Mouse (Mus musculus) liver, embryonic 13.5 days (tissue): ENCODE measurements around the gene Fam89a. TPM values are rescaled to one million over a fixed set of nuclear protein-coding genes. Genes with fewer than 3 reads are reported as not detected.

ENCODE experiments used
- ATAC-seq: fragments of 200-750 bp; cut with Nextera tagmentation; 2 replicates; pipeline ENCODE4 v1.8.0; 2017; ENCODE audit warnings: low read depth, mild to moderate bottlenecking, moderate number of reproducible peaks, moderate library complexity
- DNase-seq: peaks from one replicate; pipeline ENCODE4 v3.0.0; 2022
- H3K27ac ChIP-seq: fragments of 300-500 bp; sonication (generic); 2 replicates; pipeline ENCODE4 v1.5.1; 2015; ENCODE audit warnings: moderate library complexity, mild to moderate bottlenecking, inconsistent platforms
- H3K27me3 ChIP-seq: fragments of 300-500 bp; sonication (generic); 2 replicates; pipeline ENCODE4 v1.6.1; 2015; ENCODE audit warnings: mild to moderate bottlenecking, inconsistent platforms
- H3K36me3 ChIP-seq: fragments of 300-500 bp; sonication (generic); 2 replicates; pipeline ENCODE4 v1.6.1; 2015; ENCODE audit warnings: mild to moderate bottlenecking, inconsistent platforms
- H3K4me1 ChIP-seq: fragments of 300-500 bp; sonication (generic); replicated peaks from 2 replicates; pipeline ENCODE4 v1.6.1; 2015; ENCODE audit warnings: inconsistent platforms
- H3K4me2 ChIP-seq: fragments of 300-500 bp; sonication (generic); 2 replicates; pipeline ENCODE4 v1.6.1; 2015; ENCODE audit warnings: inconsistent platforms, mild to moderate bottlenecking, moderate library complexity
- H3K4me3 ChIP-seq: fragments of 300-500 bp; sonication (generic); replicated peaks from 2 replicates; pipeline ENCODE4 v1.5.1; 2015; ENCODE audit warnings: mild to moderate bottlenecking, inconsistent platforms
- H3K9ac ChIP-seq: fragments of 300-500 bp; sonication (generic); 2 replicates; pipeline ENCODE4 v1.6.1; 2015; ENCODE audit warnings: mild to moderate bottlenecking, inconsistent platforms
- H3K9me3 ChIP-seq: fragments of 300-500 bp; sonication (generic); replicated peaks from 2 replicates; pipeline ENCODE4 v1.6.1; 2016; ENCODE audit warnings: inconsistent platforms
- WGBS: fragments of 180-500 bp; shearing (Covaris S2); methylation state at CpG from one replicate; pipeline ENCODE4 v1.1.7; 2015; ENCODE audit not compliant: insufficient replicate concordance; 5-methylcytosine and 5-hydroxymethylcytosine counted together
- polyA plus RNA-seq: library from polyadenylated mRNA; unstranded; fragments of >200 nt; fragmentation: Nextera tagmentation; extraction: Ambion mirVana; gene quantifications from 2 replicates; pipeline ENCODE4 v1.2.1, GENCODE M21; 2015

The Fam89a gene
- polyA plus RNA-seq: 2.6 and 2.9 TPM in 2 replicates

DNA sequence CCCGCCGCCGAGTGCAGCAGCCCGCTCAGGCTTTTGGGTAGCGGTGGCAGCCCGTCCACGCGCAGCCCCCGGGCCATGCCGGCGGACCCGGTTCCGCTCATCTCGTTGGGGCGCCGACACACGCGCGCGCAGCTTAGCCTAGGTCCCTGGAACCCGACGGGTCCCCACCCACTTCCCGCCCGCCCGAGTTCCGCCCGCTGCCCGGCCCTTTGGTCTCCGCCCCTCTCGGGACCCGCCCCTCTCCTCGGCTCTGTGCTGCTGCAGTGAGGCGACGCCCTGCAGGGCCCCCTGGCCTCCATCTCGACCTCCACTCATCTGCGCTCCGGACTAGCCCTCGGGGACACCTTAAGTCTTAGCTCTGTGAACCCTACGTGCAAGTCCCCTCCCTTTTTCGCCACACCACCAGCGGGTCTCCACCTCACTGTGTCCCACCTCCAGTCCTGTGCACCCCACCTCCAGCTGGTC is at the start of gene Fam89a:
Fam89a (minus strand) TSS at position 124 of the 465 bp plus-strand sequence.
- peaks cover 66% of the 10 kb centered on the region for H3K27me3 ChIP-seq
- H3K36me3 ChIP-seq: no peaks in the 10 kb centered on the region
- H3K9ac ChIP-seq: peak within 1 kb of the TSS; percentile 49
- 1% methylated on average over 29 of the region's 41 CpGs for WGBS
- peak within 1 kb of the TSS; percentile 76 for H3K4me2 ChIP-seq
- ATAC-seq: peak; percentile 80
- no peak within 1 kb of the TSS for H3K27ac ChIP-seq
- peak; percentile 42 for DNase-seq
- no peaks in the 10 kb centered on the region for H3K9me3 ChIP-seq
- H3K4me1 ChIP-seq: peaks cover 50% of the 10 kb centered on the region
- H3K4me3 ChIP-seq: peak within 1 kb of the TSS; percentile 63

DNA sequence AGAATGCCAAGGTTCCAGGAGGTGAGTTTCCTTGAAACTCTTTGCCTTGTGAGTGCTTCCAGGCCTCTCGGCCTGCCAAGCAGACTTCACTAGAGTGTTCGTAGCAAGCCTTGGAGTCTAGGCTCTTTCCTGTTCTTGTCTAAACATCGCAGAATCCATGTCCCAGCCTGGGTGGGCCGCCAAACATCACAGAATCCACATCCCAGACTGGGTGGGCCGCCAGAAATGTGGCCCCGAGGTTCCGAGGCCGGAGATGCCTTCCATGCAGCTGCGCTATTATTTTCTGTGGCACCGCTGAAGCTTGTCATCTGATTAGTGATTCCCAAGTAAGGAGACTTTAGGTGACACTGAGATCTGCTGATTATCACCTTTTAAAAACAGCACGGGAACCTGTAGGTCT is 48.9 kb upstream of the Fam89a start:
- WGBS: 36% methylated on average over 11 of the region's 11 CpGs
- Histone ChIP-seq H3K9ac (no peak overlapping the region), H3K27me3 (peaks cover 34% of the 10 kb centered on the region), H3K4me3 (no peak overlapping the region), H3K36me3 (no peaks in the 10 kb centered on the region), H3K4me2 (no peak overlapping the region), H3K4me1 (no peaks in the 10 kb centered on the region), H3K27ac (no peak overlapping the region), H3K9me3 (no peaks in the 10 kb centered on the region)
- ATAC-seq (no peak), DNase-seq (no peak)

DNA sequence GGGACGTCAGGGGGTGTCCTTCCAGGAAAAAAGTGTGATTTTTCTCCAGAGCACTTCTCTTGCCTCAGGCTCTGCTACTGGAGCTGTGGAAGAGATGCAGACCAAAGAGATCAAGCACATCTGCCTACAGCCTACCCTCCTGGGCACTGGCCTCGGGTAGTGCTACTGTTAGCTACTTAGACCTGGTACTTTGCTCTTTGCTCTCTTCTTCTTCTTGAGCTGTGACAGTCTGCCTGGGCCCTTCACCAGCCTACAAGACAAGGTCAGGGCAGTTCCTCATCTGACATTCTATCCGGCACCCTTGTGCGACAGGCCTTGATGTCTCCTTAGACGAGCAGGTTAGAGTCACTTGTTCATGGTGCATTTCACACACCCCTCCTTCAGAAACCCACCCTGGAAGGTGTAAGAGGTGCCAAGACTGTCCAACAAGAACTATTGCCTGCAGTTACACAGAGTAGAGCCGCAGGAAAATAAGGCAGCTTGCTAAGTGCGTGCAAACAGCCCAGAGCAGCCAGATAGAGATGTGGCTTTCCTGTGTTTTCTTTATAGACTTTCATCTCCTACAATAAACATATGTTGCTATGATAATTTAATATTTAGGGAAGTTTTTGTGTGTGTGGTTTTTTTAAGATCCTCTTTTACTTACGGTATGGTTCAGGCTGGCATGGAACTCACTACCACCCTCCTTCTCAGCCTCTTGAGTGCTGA is 44.3 kb upstream of the Fam89a start:
- Histone ChIP-seq H3K36me3 (no peaks in the 10 kb centered on the region), H3K4me1 (peaks cover 28% of the 10 kb centered on the region), H3K27ac (no peak overlapping the region), H3K4me3 (no peak overlapping the region), H3K27me3 (peaks cover 79% of the 10 kb centered on the region), H3K4me2 (no peak overlapping the region), H3K9me3 (no peaks in the 10 kb centered on the region), H3K9ac (no peak overlapping the region)
- WGBS: 56% methylated on average over 8 of the region's 8 CpGs
- DNase-seq (no peak), ATAC-seq (no peak)

DNA sequence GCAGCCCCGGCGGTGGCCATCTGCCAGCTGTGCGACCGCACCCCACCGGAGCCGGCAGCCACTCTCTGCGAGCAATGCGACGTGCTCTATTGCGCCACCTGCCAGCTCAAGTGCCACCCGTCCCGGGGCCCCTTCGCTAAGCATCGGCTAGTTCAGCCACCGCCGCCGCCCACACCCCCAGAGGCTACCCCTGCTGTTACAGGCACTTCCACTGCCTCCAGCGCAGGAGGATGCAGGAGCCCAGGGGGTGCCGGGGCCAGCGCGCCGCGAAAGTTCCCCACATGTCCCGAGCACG is 42.8 kb upstream of the Fam89a start:
- 3% methylated on average over 25 of the region's 25 CpGs for WGBS
- DNase-seq (no peak), ATAC-seq (no peak)
- Histone ChIP-seq H3K4me1 (peaks cover 28% of the 10 kb centered on the region), H3K27ac (no peak overlapping the region), H3K9me3 (no peaks in the 10 kb centered on the region), H3K4me3 (peak overlapping the region; percentile 57), H3K36me3 (no peaks in the 10 kb centered on the region), H3K9ac (no peak overlapping the region), H3K4me2 (peak overlapping the region; percentile 77), H3K27me3 (peaks cover 86% of the 10 kb centered on the region)

DNA sequence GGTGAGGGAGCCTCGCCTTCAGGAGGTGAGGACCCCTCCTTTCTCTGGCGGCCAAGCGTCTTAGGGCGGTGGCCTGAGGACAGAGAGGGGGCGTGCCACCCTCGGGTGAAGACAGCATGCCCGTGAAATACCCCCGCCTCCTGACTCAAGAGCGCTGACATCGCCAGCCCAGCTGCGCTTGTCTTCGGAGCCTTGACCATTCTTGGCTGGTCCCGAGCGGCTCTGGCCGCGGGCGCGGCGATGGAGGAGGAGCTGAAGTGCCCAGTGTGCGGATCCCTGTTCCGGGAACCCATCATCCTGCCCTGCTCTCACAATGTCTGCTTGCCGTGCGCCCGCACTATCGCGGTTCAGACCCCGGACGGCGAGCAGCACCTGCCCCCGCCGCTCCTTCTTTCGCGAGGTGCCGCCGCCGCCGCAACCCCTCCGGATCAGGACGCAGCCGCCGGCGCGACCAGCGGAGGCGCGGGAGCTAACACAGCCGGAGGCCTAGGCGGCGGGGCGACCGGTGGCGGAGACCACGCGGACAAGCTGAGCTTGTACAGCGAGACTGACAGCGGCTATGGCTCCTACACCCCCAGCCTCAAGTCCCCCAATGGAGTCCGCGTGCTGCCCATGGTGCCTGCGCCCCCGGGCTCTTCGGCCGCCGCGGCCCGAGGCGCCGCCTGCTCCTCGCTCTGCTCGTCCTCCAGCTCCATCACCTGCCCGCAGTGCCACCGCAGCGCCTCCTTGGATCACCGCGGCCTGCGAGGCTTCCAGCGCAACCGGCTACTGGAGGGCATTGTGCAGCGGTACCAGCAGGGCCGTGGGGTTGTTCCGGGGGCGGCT is 42.2 kb upstream of the Fam89a start:
- Histone ChIP-seq H3K4me2 (peak overlapping the region; percentile 77), H3K36me3 (no peaks in the 10 kb centered on the region), H3K4me3 (peak overlapping the region; percentile 57), H3K27ac (no peak overlapping the region), H3K4me1 (peaks cover 28% of the 10 kb centered on the region), H3K27me3 (peaks cover 86% of the 10 kb centered on the region), H3K9me3 (no peaks in the 10 kb centered on the region), H3K9ac (no peak overlapping the region)
- WGBS: 2% methylated on average over 79 of the region's 81 CpGs
- no peak; the same call in 1 of the 2 replicates for ATAC-seq
- no peak for DNase-seq

DNA sequence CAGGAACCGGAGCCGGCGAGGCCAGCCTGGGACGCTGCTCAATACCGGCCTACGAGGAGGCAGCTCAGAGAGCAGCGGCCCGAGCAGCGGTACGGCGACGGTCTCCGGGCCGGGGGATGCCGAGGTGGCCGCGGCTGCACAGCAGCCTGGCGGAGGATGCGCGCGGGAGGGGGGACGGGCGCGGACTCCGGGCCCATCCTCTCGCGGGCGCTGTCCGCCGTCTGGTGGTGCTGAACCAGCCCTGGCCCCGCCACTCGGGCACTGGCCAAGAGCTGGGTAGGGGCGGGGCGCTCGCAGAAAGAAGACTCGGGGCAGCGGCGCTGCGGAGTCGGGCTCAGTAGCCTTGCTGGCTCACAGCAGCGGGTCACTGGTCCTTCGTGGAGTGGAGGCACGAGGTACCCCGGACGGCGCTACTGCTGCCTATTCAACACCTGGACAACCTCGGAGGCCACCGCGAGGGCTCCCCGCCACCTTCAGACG is 41.6 kb upstream of the Fam89a start:
- H3K9ac ChIP-seq: no peak overlapping the region
- peaks cover 83% of the 10 kb centered on the region for H3K27me3 ChIP-seq
- DNase-seq: peak; percentile 61
- no peaks in the 10 kb centered on the region for H3K9me3 ChIP-seq
- peak overlapping the region; percentile 57 for H3K4me3 ChIP-seq
- no peaks in the 10 kb centered on the region for H3K36me3 ChIP-seq
- WGBS: under 1% methylated on average over 51 of the region's 51 CpGs
- peak overlapping the region; percentile 77 for H3K4me2 ChIP-seq
- ATAC-seq: peak; percentile 73
- peaks cover 28% of the 10 kb centered on the region for H3K4me1 ChIP-seq
- no peak overlapping the region for H3K27ac ChIP-seq

DNA sequence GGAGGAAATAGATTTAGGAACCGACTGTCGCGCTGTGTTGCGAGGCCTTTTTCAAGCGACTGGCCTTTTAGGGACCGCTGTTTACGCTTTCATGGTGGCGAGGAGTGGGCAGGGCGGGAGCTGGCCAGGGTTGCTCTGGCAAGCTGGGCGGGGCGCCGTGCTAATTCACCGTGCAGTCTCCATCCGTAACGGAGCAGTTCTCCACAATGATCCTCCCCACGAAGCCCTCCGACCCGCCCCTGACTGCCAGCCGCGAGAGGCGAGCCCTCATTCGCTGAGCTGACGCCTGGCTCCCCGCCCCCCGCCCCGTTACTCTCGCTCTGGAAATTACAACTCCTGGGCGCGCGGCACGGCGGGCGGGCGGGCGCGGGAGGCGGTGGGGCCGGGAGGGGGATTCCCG is 41.1 kb upstream of the Fam89a start, which contains the start of gene Trim67:
Trim67 (plus strand) TSS at position 385 of the 400 bp plus-strand sequence.
- ATAC-seq (peak; percentile 65), DNase-seq (no peak)
- peak within 1 kb of the TSS; percentile 57 for H3K4me3 ChIP-seq
- peak within 1 kb of the TSS; percentile 77 for H3K4me2 ChIP-seq
- H3K27ac ChIP-seq: no peak within 1 kb of the TSS
- H3K9me3 ChIP-seq: no peaks in the 10 kb centered on the region
- WGBS: under 1% methylated on average over 38 of the region's 39 CpGs
- H3K27me3 ChIP-seq: peaks cover 87% of the 10 kb centered on the region
- H3K4me1 ChIP-seq: peaks cover 28% of the 10 kb centered on the region
- H3K9ac ChIP-seq: no peak within 1 kb of the TSS
- no peaks in the 10 kb centered on the region for H3K36me3 ChIP-seq

DNA sequence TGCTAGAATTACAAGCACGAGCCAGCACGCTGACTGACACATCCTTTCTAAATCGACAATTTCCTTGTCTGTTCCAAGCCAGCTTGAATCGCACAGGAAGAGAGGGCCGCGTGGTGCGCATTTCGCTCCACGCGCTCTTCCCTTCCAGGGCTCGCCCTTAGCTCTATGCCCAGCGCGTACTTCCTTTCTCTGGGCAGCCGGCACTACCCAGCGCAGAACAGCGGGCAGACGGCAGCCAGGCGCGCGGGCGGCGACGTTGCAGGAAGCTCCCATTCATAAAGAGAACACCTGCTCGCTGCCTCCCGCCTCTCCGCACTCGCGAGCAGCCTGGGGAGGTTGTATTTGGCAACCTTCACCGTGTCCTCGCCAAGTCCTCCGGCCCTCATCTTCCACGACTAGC is 40.6 kb upstream of the Fam89a start:
- Histone ChIP-seq H3K9me3 (no peaks in the 10 kb centered on the region), H3K27ac (no peak overlapping the region), H3K4me2 (peak overlapping the region; percentile 77), H3K4me3 (peak overlapping the region; percentile 57), H3K4me1 (peaks cover 28% of the 10 kb centered on the region), H3K36me3 (no peaks in the 10 kb centered on the region), H3K27me3 (peaks cover 86% of the 10 kb centered on the region), H3K9ac (no peak overlapping the region)
- WGBS: 2% methylated on average over 32 of the region's 32 CpGs
- ATAC-seq: no peak
- DNase-seq: no peak

DNA sequence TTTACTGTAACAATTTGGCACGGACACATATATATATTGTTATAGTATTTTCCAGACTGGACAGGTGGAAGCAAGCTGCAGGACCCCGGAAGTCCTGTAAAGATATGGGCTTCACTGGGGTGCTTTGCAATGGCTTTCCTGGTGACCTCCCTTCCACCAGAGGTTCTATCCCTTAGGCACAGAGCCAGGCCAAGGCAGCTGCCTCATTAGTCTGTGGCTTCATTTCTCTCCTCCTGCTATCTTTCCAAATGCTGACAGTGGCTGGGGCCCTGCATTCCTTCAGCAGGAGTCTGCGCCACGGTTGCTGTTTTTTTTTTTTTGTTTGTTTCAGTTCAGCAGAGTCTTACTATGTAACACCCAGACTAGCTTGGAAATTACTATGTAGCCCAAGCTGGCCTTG is 40.1 kb upstream of the Fam89a start:
- no peak for DNase-seq
- peak overlapping the region; percentile 77 for H3K4me2 ChIP-seq
- WGBS: 33% methylated on average over 4 of the region's 4 CpGs
- no peak overlapping the region; the same call in 1 of the 2 replicates for H3K4me3 ChIP-seq
- no peaks in the 10 kb centered on the region for H3K9me3 ChIP-seq
- peaks cover 28% of the 10 kb centered on the region for H3K4me1 ChIP-seq
- H3K36me3 ChIP-seq: no peaks in the 10 kb centered on the region
- peaks cover 85% of the 10 kb centered on the region for H3K27me3 ChIP-seq
- H3K27ac ChIP-seq: no peak overlapping the region
- H3K9ac ChIP-seq: no peak overlapping the region
- no peak for ATAC-seq

DNA sequence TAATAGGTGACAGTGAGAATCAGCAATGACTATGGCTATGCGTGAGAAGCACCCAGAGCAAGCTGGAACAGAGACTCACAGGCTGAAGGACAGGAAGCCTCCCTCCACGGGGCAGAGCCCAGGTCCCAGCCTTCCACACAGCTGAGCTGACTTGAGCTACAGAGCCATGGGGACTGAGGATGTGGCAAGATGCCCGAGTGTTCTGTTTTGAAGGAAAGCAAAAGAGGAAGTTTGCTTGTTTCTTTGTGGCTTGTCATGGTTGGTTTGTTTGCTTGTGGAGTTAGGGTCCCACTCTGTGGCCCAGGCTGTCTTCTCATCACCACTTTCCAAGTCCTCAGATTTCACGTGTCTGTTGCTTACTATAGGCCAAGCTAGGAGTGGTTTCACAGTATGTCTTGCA is 39.0 kb upstream of the Fam89a start:
- H3K9me3 ChIP-seq: no peaks in the 10 kb centered on the region
- H3K4me1 ChIP-seq: peaks cover 28% of the 10 kb centered on the region
- ATAC-seq: no peak
- H3K27me3 ChIP-seq: peaks cover 76% of the 10 kb centered on the region
- DNase-seq: no peak
- 27% methylated on average over 4 of the region's 4 CpGs for WGBS
- H3K4me2 ChIP-seq: no peak overlapping the region
- H3K9ac ChIP-seq: no peak overlapping the region
- no peak overlapping the region for H3K27ac ChIP-seq
- no peak overlapping the region for H3K4me3 ChIP-seq
- no peaks in the 10 kb centered on the region for H3K36me3 ChIP-seq

DNA sequence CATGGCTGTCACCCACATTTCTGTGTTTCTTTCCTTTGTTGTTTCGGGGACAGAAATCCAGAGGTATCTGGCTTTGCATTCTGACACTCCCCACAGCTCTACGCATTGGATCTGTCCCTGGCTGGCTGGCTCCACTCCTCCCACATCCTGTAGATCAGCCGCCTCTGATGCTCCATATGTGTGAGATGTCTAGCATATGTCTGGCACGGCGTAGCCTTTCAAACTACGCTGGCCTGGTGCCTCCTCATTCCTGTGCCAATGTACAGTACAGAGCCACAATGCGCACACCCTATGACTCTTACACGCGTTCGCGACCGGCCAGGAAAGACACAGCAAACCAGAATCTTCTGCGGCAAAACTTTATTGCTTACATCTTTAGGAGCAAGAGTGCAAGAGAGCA is 33.0 kb upstream of the Fam89a start:
- H3K4me1 ChIP-seq: no peaks in the 10 kb centered on the region
- no peak overlapping the region for H3K27ac ChIP-seq
- no peaks in the 10 kb centered on the region for H3K9me3 ChIP-seq
- DNase-seq (no peak), ATAC-seq (no peak)
- no peaks in the 10 kb centered on the region for H3K36me3 ChIP-seq
- H3K27me3 ChIP-seq: peaks cover 24% of the 10 kb centered on the region; the same call in 1 of the 2 replicates
- WGBS: 83% methylated on average over 13 of the region's 13 CpGs
- no peak overlapping the region for H3K4me3 ChIP-seq
- H3K4me2 ChIP-seq: no peak overlapping the region
- no peak overlapping the region for H3K9ac ChIP-seq
